Mouse (Mus musculus): ENCODE results near the gene Vmn1r55. TPM values are rescaled to one million over a fixed set of nuclear protein-coding genes. Genes with fewer than 3 reads are reported as not detected.
A peak's percentile ranks its signal among the peaks of the same experiment; 100 is the strongest.

The Vmn1r55 gene
- polyA plus RNA-seq, 1 experiment from 2014 or later, result not detected

DNA sequence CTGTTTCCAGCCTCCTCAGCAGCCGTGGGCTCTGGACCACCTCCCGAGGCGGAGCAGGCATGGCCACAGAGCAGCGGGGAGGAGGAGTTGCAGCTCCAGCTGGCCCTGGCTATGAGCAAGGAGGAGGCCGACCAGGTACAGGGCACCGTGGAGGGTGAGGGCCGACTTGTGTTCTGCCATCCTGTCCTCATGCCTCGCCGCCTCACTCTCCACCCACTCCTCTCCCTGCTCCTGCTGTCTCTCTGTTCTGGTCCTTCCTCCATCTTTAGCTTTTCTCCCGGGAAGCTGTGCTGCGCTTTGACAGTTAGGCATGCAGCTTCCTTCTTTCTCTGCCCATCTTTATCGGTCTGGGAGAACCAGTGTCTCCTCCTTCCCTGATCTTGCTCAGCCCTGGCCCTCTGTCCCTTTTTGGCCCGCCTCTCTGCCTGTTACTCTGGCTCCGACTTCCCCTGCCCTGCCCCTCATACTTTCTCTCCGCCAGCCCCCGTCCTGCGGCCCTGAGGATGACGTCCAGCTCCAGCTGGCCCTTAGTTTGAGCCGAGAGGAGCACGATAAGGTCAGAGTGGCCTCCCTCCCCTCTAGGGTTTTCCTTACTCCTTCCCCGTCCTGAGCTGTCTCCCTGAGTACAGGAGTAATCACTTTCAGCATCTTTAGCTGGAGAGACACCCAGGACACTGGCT lies 56.5 kb downstream of the Vmn1r55 start:
- Histone ChIP-seq H3K9ac (replicated peaks) (no peak overlapping the region), H3K36me3 (peaks cover 85% of the 10 kb centered on the region), H3K9me3 (no peaks in the 10 kb centered on the region), H3K4me3 (no peak overlapping the region), H3K27me3 (no peaks in the 10 kb centered on the region), H3K4me1 (no peaks in the 10 kb centered on the region), H3K27ac (replicated peaks) (no peak overlapping the region), H3K4me2 (replicated peaks) (no peak overlapping the region)
- no peak for ATAC-seq (ENCODE audit: low FRiP score, low read depth)
- WGBS, result 87% methylated on average over 21 of the region's 21 CpGs

- Histone ChIP-seq H3K27me3 (no peaks in the 10 kb centered on the region), H3K4me3 (no peak overlapping the region), H3K4me1 (no peaks in the 10 kb centered on the region), H3K27ac (replicated peaks) (no peak overlapping the region), H3K36me3 (peaks cover 85% of the 10 kb centered on the region), H3K9me3 (no peaks in the 10 kb centered on the region), H3K9ac (replicated peaks) (no peak overlapping the region), H3K4me2 (replicated peaks) (no peak overlapping the region)
- no peak for ATAC-seq (ENCODE audit: low FRiP score, low read depth)
- 86% methylated on average over 6 of the region's 6 CpGs for WGBS
Observed at GRCm38 (mm10) chr7:5092381-5092780, 57.1 kb downstream of the Vmn1r55 start.

- H3K27me3 ChIP-seq, result no peaks in the 10 kb centered on the region
- H3K4me1 ChIP-seq, result no peaks in the 10 kb centered on the region
- whole genome bisulfite sequencing, result 93% methylated on average over 15 of the region's 15 CpGs
- no peak overlapping the region for H3K4me3 ChIP-seq
- ATAC-seq (ENCODE audit: low FRiP score, low read depth), result no peak
- H3K36me3 ChIP-seq, result peaks cover 78% of the 10 kb centered on the region
- H3K4me2 ChIP-seq (replicated peaks), result no peak overlapping the region
- no peak overlapping the region for H3K9ac ChIP-seq (replicated peaks)
- no peaks in the 10 kb centered on the region for H3K9me3 ChIP-seq
- H3K27ac ChIP-seq (replicated peaks), result no peak overlapping the region
Observed at GRCm38 (mm10) chr7:5091008-5091728, 58.3 kb downstream of the Vmn1r55 start.

- Histone ChIP-seq H3K9ac (replicated peaks) (no peak overlapping the region), H3K9me3 (no peaks in the 10 kb centered on the region), H3K4me3 (no peak overlapping the region), H3K27me3 (no peaks in the 10 kb centered on the region), H3K4me2 (replicated peaks) (no peak overlapping the region), H3K4me1 (no peaks in the 10 kb centered on the region), H3K36me3 (peaks cover 76% of the 10 kb centered on the region), H3K27ac (replicated peaks) (no peak overlapping the region)
- 96% methylated on average over 15 of the region's 15 CpGs for WGBS
- no peak for ATAC-seq (ENCODE audit: low FRiP score, low read depth)
Observed at GRCm38 (mm10) chr7:5089853-5090252, 59.6 kb downstream of the Vmn1r55 start.

DNA sequence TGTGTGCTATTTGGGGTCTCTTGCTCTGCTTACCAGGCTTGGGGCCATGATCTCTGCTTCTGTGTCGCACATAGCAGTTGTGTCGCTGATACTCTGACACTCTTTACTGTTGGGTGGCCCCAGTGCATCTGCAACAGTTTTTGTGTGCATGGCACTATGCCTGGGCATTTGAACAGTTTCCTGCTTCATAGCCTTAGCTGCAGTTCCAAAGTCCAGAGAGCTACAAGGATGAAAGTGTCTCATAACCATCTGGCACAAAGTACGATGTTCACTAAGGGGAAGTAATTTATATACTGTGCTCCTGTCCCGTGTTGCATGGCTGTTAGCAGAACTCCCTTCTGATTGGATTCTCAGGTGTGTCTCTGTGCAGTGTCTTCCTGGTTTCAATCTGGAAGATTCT lies 61.6 kb downstream of the Vmn1r55 start:
- H3K27ac ChIP-seq (replicated peaks), result no peak overlapping the region
- no peak for ATAC-seq (ENCODE audit: low FRiP score, low read depth)
- no peaks in the 10 kb centered on the region for H3K27me3 ChIP-seq
- H3K9me3 ChIP-seq, result no peaks in the 10 kb centered on the region
- H3K36me3 ChIP-seq, result peaks cover 69% of the 10 kb centered on the region
- no peak overlapping the region for H3K4me2 ChIP-seq (replicated peaks)
- 95% methylated on average over 4 of the region's 4 CpGs for WGBS
- no peaks in the 10 kb centered on the region for H3K4me1 ChIP-seq
- no peak overlapping the region for H3K4me3 ChIP-seq
- H3K9ac ChIP-seq (replicated peaks), result no peak overlapping the region

DNA sequence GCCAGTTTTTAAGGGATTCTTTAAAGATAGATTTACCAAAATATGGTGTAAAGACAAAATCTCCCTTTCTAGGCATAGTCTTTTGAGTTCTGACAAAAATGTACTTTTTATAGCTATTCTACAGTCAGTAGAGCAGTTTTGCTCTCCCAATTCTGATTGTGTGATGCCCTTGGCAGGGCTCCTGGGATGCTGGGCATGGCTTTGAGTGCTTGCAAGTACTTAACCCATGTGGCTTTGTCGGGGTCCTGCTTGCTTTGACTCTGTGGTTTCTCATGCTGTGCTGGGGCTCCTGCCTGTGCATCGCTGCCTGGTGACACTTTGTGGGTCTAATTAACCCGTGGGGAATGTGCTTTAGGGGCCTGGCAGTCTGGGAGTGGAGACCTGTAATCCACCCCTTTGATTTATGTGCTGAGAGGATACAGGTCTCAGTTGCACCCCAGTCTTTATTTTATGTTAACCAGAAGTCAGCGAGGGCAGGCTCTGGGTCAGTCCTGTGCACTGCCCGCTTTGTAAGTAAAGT lies 62.5 kb downstream of the Vmn1r55 start:
- no peak for ATAC-seq (ENCODE audit: low FRiP score, low read depth)
- Histone ChIP-seq H3K27ac (replicated peaks) (no peak overlapping the region), H3K9me3 (no peaks in the 10 kb centered on the region), H3K4me2 (replicated peaks) (no peak overlapping the region), H3K4me1 (no peaks in the 10 kb centered on the region), H3K4me3 (no peak overlapping the region), H3K36me3 (peaks cover 60% of the 10 kb centered on the region), H3K27me3 (no peaks in the 10 kb centered on the region), H3K9ac (replicated peaks) (no peak overlapping the region)
- 82% methylated on average over 5 of the region's 5 CpGs for WGBS

DNA sequence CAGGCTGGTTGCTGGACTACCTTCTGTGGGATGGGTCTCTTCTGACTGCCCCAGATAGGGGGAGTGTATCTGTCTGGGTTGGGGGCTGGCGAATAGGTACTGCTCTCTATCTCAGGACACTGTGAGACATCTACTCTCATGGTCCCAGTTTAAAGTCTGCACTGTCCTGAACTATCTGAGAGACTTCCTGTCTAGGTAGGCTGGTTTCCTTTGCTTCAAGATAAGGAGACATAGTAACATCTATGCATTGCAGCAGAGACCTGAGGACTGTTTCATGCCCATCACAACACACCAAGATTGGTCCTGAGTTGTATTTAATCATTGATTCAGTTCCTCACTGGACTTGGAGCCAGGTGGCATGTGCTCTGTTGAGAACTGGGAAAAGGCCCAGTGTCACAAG lies 64.0 kb downstream of the Vmn1r55 start:
- Histone ChIP-seq H3K27ac (replicated peaks) (no peak overlapping the region), H3K27me3 (no peaks in the 10 kb centered on the region), H3K4me2 (replicated peaks) (no peak overlapping the region), H3K4me1 (peaks cover 10% of the 10 kb centered on the region), H3K9ac (replicated peaks) (no peak overlapping the region), H3K9me3 (no peaks in the 10 kb centered on the region), H3K36me3 (peaks cover 47% of the 10 kb centered on the region), H3K4me3 (no peak overlapping the region)
- no peak for ATAC-seq (ENCODE audit: low FRiP score, low read depth)
- 94% methylated on average over 1 of the region's 1 CpGs for WGBS

DNA sequence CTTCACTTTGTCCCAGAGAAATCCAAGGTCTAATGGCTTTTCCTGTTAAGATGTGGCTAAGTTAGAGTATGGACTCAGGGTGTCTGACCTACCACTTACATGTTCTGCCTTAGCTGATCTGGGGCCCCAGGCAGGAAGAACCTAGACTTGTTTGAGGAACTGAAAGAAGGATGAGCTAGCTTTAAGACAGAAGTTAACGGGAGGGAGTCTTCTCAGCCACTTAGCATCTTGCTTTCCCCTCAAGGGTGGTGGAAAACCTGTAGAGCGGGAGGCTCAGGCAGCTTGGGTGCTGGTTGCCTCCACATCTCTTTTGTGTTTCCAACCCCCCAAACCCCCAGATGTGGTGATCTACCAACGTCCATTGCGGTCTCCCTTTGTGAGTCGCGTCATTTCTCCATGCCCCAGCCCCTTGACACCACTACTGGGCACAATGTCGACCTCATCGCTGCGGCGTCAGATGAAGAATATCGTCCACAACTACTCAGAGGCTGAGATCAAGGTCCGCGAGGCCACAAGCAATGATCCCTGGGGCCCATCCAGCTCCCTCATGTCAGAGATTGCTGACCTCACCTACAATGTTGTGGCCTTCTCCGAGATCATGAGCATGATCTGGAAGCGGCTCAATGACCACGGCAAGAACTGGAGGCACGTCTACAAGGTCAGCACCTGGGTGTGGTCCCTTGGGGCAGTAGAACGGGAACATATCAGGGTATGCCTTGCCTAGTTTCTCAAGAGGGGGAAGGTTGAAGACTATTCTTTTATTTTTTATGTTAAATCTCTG lies 66.0 kb downstream of the Vmn1r55 start:
- H3K27ac ChIP-seq (replicated peaks), result no peak overlapping the region
- H3K27me3 ChIP-seq, result no peaks in the 10 kb centered on the region
- peaks cover 39% of the 10 kb centered on the region for H3K36me3 ChIP-seq
- no peak overlapping the region for H3K4me3 ChIP-seq
- no peak overlapping the region for H3K9ac ChIP-seq (replicated peaks)
- H3K9me3 ChIP-seq, result no peaks in the 10 kb centered on the region
- H3K4me2 ChIP-seq (replicated peaks), result no peak overlapping the region
- WGBS, result 94% methylated on average over 18 of the region's 18 CpGs
- no peak for ATAC-seq (ENCODE audit: low FRiP score, low read depth)
- peaks cover 10% of the 10 kb centered on the region for H3K4me1 ChIP-seq

- H3K36me3 ChIP-seq, result peaks cover 47% of the 10 kb centered on the region
- no peak overlapping the region for H3K4me3 ChIP-seq
- peaks cover 10% of the 10 kb centered on the region for H3K4me1 ChIP-seq
- H3K9ac ChIP-seq (replicated peaks), result no peak overlapping the region
- H3K9me3 ChIP-seq, result no peaks in the 10 kb centered on the region
- H3K4me2 ChIP-seq (replicated peaks), result no peak overlapping the region
- no peak overlapping the region for H3K27ac ChIP-seq (replicated peaks)
- 94% methylated on average over 2 of the region's 2 CpGs for WGBS
- no peak for ATAC-seq (ENCODE audit: low FRiP score, low read depth)
- no peaks in the 10 kb centered on the region for H3K27me3 ChIP-seq
Observed at GRCm38 (mm10) chr7:5081939-5082338, 67.5 kb downstream of the Vmn1r55 start.

- Histone ChIP-seq H3K4me1 (peaks cover 10% of the 10 kb centered on the region), H3K27me3 (no peaks in the 10 kb centered on the region), H3K9ac (replicated peaks) (peak overlapping the region; percentile 97), H3K27ac (replicated peaks) (no peak overlapping the region), H3K4me3 (peak overlapping the region; percentile 99), H3K9me3 (no peaks in the 10 kb centered on the region), H3K36me3 (peaks cover 52% of the 10 kb centered on the region), H3K4me2 (replicated peaks) (peak overlapping the region; percentile 83)
- WGBS, result 68% methylated on average over 6 of the region's 6 CpGs
- ATAC-seq (ENCODE audit: low FRiP score, low read depth), result no peak
Observed at GRCm38 (mm10) chr7:5081241-5081640, 68.2 kb downstream of the Vmn1r55 start.

DNA sequence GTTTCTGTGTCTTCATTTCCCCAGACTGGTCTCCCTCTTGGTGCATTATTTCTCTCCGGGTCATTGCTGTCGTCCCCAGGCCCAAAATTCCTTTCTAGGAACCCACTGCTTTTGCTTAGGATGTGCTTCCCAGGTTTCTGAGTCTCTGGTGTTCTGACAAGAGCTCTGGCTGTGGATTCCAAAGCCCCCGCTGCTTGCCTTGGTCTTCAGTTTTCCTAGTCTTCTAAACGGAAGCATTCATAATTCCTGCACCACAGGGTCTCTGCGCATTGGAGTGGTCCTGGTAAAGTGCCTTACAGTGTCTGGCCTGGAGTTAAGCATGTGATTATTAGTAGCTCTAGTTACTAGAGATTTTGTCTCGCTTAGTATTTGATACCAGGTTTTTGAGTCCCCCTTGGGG lies 68.7 kb downstream of the Vmn1r55 start:
- H3K9ac ChIP-seq (replicated peaks), result peak overlapping the region; percentile 97
- H3K36me3 ChIP-seq, result peaks cover 52% of the 10 kb centered on the region
- peaks cover 10% of the 10 kb centered on the region for H3K4me1 ChIP-seq
- H3K4me2 ChIP-seq (replicated peaks), result peak overlapping the region; percentile 83
- peak overlapping the region; percentile 89 for H3K27ac ChIP-seq (replicated peaks)
- ATAC-seq (ENCODE audit: low FRiP score, low read depth), result no peak
- WGBS, result 20% methylated on average over 6 of the region's 6 CpGs
- no peaks in the 10 kb centered on the region for H3K9me3 ChIP-seq
- H3K27me3 ChIP-seq, result no peaks in the 10 kb centered on the region
- peak overlapping the region; percentile 99 for H3K4me3 ChIP-seq

Measured in midbrain, embryonic 12.5 days (tissue).